Mouse (Mus musculus): ENCODE results near the gene Tenm2. TPM values are rescaled to one million over a fixed set of nuclear protein-coding genes. Genes with fewer than 3 reads are reported as not detected.

Tenm2 gene
- total and polyA plus RNA-seq, 3 experiments, result not detected

- Histone ChIP-seq H3K4me2 (ENCODE audit: insufficient read depth, low read depth, poor library complexity, severe bottlenecking) (no peak overlapping the region), H3K4me1 (ENCODE audit: control insufficient read depth in 1 of 2, insufficient read depth in 2 of 2) (no peaks in the 10 kb centered on the region), H3K9ac (ENCODE audit: insufficient read depth, low read depth) (no peak overlapping the region), H3K4me3 (replicated peaks in 1 of 3; ENCODE audit: low read depth in 2 of 3, low read length in 2 of 3, poor library complexity in 1 of 3) (no peak overlapping the region), H3K36me3 (replicated peaks in 1 of 2; ENCODE audit: control insufficient read depth in 1 of 2, insufficient read depth in 1 of 2, low read length in 1 of 2) (no peaks in the 10 kb centered on the region), H3K9me3 (replicated peaks; ENCODE audit: low read length) (peaks cover 64% of the 10 kb centered on the region), H3K27ac (ENCODE audit: insufficient read depth, low read depth) (no peak overlapping the region), H3K79me2 (replicated peaks; ENCODE audit: control insufficient read depth, extremely low read depth, insufficient read depth, poor library complexity, severe bottlenecking) (no peaks in the 10 kb centered on the region), H3K27me3 (replicated peaks) (no peaks in the 10 kb centered on the region)
- in situ Hi-C loops (cut with MboI; ENCODE audit: low pct_ligation_motif_present, low pct_unique_long_range_greater_than_20kb, low sequenced_read_pairs) (no loop called here), dilution Hi-C loops (cut with MboI; ENCODE audit: extremely low pct_ligation_motif_present, extremely low pct_unique_long_range_greater_than_20kb, low sequenced_read_pairs) (no loop called here)
- DNase-seq (ENCODE audit: extremely low read depth), result no peak
- TF ChIP-seq E2F4 (IDR thresholded peaks at IDR 0.05; ENCODE audit: insufficient replicate concordance, low read depth, low read length) (no peak), ZNF384 (IDR thresholded peaks at IDR 0.05; ENCODE audit: low read depth, low read length) (no peak)
These were observed 630.9 kb downstream of the Tenm2 start for GRCm38 (mm10) chr11:36604815-36605382.

DNA sequence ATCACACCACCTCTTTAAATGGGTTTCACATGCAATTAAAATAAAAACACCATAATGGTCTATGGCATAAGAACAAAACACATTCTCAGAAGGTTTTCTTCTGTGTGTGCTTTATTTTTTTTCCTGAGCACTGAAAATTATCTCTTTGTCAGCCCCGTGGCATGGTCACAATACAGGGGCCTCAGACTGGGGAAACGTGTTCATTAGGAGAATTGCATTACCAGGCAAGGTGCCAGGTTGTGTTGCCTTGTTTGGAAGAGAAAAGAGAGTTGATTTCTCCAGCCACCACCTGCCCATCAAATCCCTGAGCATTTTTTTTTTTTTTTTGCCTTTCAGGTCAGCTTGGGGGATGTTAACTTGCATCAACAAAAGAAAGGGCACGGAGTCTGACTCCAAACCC is 631.5 kb downstream of the Tenm2 start:
- no peak overlapping the region for H3K9ac ChIP-seq (ENCODE audit: insufficient read depth, low read depth)
- H3K9me3 ChIP-seq (replicated peaks; ENCODE audit: low read length), result peaks cover 66% of the 10 kb centered on the region
- no peak overlapping the region for H3K4me2 ChIP-seq (ENCODE audit: insufficient read depth, low read depth, poor library complexity, severe bottlenecking)
- dilution Hi-C loops (cut with MboI; ENCODE audit: extremely low pct_ligation_motif_present, extremely low pct_unique_long_range_greater_than_20kb, low sequenced_read_pairs), result no loop called here
- no peak overlapping the region for H3K27ac ChIP-seq (ENCODE audit: insufficient read depth, low read depth)
- no peaks in the 10 kb centered on the region for H3K36me3 ChIP-seq (replicated peaks in 1 of 2; ENCODE audit: control insufficient read depth in 1 of 2, insufficient read depth in 1 of 2, low read length in 1 of 2)
- no peaks in the 10 kb centered on the region for H3K4me1 ChIP-seq (ENCODE audit: control insufficient read depth in 1 of 2, insufficient read depth in 2 of 2)
- no peaks in the 10 kb centered on the region for H3K27me3 ChIP-seq (replicated peaks)
- DNase-seq (ENCODE audit: extremely low read depth), result no peak
- H3K79me2 ChIP-seq (replicated peaks; ENCODE audit: control insufficient read depth, extremely low read depth, insufficient read depth, poor library complexity, severe bottlenecking), result no peaks in the 10 kb centered on the region
- in situ Hi-C loops (cut with MboI; ENCODE audit: low pct_ligation_motif_present, low pct_unique_long_range_greater_than_20kb, low sequenced_read_pairs), result no loop called here
- TF ChIP-seq USF1 (IDR thresholded peaks at IDR 0.05; ENCODE audit: low read depth, low read length) (no peak), CHD1 (IDR thresholded peaks at IDR 0.05; ENCODE audit: low read depth, low read length) (no peak), MYC (IDR thresholded peaks at IDR 0.05; ENCODE audit: low read depth, low read length) (no peak), TCF12 (IDR thresholded peaks at IDR 0.05; ENCODE audit: low read depth, low read length) (no peak), SMC3 (IDR thresholded peaks at IDR 0.05; ENCODE audit: low read depth, low read length) (no peak), KAT2A (IDR thresholded peaks at IDR 0.05; ENCODE audit: insufficient replicate concordance, low read length) (no peak), NRF1 (IDR thresholded peaks at IDR 0.05; ENCODE audit: low read depth, low read length) (no peak), CTCF (conservative IDR thresholded peaks at IDR 0.05 in 1 of 2, IDR thresholded peaks at IDR 0.05 in 1 of 2; ENCODE audit: low read depth in 2 of 2, low read length in 2 of 2) (no peak)
- no peak overlapping the region for H3K4me3 ChIP-seq (replicated peaks in 1 of 3; ENCODE audit: low read depth in 2 of 3, low read length in 2 of 3, poor library complexity in 1 of 3)

DNA sequence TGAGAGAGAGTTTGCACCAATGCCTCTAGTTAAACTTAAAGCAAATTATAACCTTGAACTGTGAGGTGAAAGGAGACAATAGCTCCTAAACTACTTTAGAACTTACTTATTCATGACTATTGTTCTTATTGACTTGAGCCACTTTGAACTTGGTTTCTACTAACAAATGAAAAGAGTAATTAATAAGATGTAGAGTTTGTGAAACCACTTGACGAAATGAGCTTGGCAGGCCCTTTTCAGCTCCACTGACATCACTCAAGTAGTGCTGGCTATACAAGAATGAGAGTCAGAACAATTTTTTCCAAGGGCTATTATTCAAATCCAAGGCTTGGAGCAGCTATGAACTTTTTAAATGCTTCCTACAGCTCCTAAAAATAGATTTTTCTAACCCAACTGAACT is 643.3 kb downstream of the Tenm2 start:
- peaks cover 44% of the 10 kb centered on the region for H3K9me3 ChIP-seq (replicated peaks; ENCODE audit: low read length)
- no peak overlapping the region for H3K4me2 ChIP-seq (ENCODE audit: insufficient read depth, low read depth, poor library complexity, severe bottlenecking)
- in situ Hi-C loops (cut with MboI; ENCODE audit: low pct_ligation_motif_present, low pct_unique_long_range_greater_than_20kb, low sequenced_read_pairs), result no loop called here
- H3K4me1 ChIP-seq (ENCODE audit: control insufficient read depth in 1 of 2, insufficient read depth in 2 of 2), result no peaks in the 10 kb centered on the region
- no peak for TF ChIP-seq RAD21 (IDR thresholded peaks at IDR 0.05; ENCODE audit: low read depth, low read length)
- TF ChIP-seq ZNF384 (IDR thresholded peaks at IDR 0.05; ENCODE audit: low read depth, low read length), result no peak
- TF ChIP-seq CHD1 (IDR thresholded peaks at IDR 0.05; ENCODE audit: low read depth, low read length), result no peak
- TF ChIP-seq JUND (conservative IDR thresholded peaks at IDR 0.05; ENCODE audit: low read depth, low read length), result no peak
- TF ChIP-seq SMC3 (IDR thresholded peaks at IDR 0.05; ENCODE audit: low read depth, low read length), result no peak
- TF ChIP-seq USF2 (conservative IDR thresholded peaks at IDR 0.05; ENCODE audit: low read depth, low read length), result no peak
- TF ChIP-seq JUN (IDR thresholded peaks at IDR 0.05; ENCODE audit: insufficient read depth, low read depth, low read length), result no peak
- no peak for TF ChIP-seq ZC3H11A (IDR thresholded peaks at IDR 0.05; ENCODE audit: low read depth, low read length)
- no peak for TF ChIP-seq USF1 (IDR thresholded peaks at IDR 0.05; ENCODE audit: low read depth, low read length)
- TF ChIP-seq MYC (IDR thresholded peaks at IDR 0.05; ENCODE audit: low read depth, low read length), result no peak
- no peak for TF ChIP-seq MAX (IDR thresholded peaks at IDR 0.05; ENCODE audit: low read length)
- no peak for TF ChIP-seq TCF12 (IDR thresholded peaks at IDR 0.05; ENCODE audit: low read depth, low read length)
- TF ChIP-seq POLR2AphosphoS2 (IDR thresholded peaks at IDR 0.05; ENCODE audit: low read depth, low read length), result no peak
- no peak for TF ChIP-seq CHD2 (IDR thresholded peaks at IDR 0.05; ENCODE audit: low read length)
- TF ChIP-seq SIN3A (IDR thresholded peaks at IDR 0.05; ENCODE audit: low read length), result no peak
- TF ChIP-seq PAX5 (IDR thresholded peaks at IDR 0.05; ENCODE audit: low read length), result no peak
- no peak overlapping the region for H3K27ac ChIP-seq (ENCODE audit: insufficient read depth, low read depth)
- no peaks in the 10 kb centered on the region for H3K79me2 ChIP-seq (replicated peaks; ENCODE audit: control insufficient read depth, extremely low read depth, insufficient read depth, poor library complexity, severe bottlenecking)
- H3K27me3 ChIP-seq (replicated peaks), result no peaks in the 10 kb centered on the region
- no peaks in the 10 kb centered on the region for H3K36me3 ChIP-seq (replicated peaks in 1 of 2; ENCODE audit: control insufficient read depth in 1 of 2, insufficient read depth in 1 of 2, low read length in 1 of 2)
- H3K4me3 ChIP-seq (replicated peaks in 1 of 3; ENCODE audit: low read depth in 2 of 3, low read length in 2 of 3, poor library complexity in 1 of 3), result no peak overlapping the region
- H3K9ac ChIP-seq (ENCODE audit: insufficient read depth, low read depth), result no peak overlapping the region
- dilution Hi-C loops (cut with MboI; ENCODE audit: extremely low pct_ligation_motif_present, extremely low pct_unique_long_range_greater_than_20kb, low sequenced_read_pairs), result no loop called here
- DNase-seq (ENCODE audit: extremely low read depth), result no peak
